Mouse (Mus musculus): Measurements from ENCODE around the gene Olfr320. TPM values are rescaled to one million over a fixed set of nuclear protein-coding genes. Genes with fewer than 3 reads are reported as not detected.
"Not testable (repeated sequence)": the region's sequence is repeated elsewhere in the genome, so short reads cannot be mapped to it uniquely, and the experiment has no call there.

Olfr320 gene
- total and polyA plus RNA-seq, 2 experiments from 2014 or later = not detected

GRCm38 (mm10) chr11:58723914-58724313, 43.0 kb downstream of the Olfr320 start, which contains the start of gene Olfr318:
TSS of gene Olfr318 (minus strand) at chr11:58724014.
- Histone ChIP-seq H3K27me3 (ENCODE audit: control insufficient read depth, insufficient read depth, low read length) (no peaks in the 10 kb centered on the region), H3K27ac (ENCODE audit: low read depth) (no peak within 1 kb of the TSS), H3K4me1 (ENCODE audit: control insufficient read depth, insufficient read depth) (no peaks in the 10 kb centered on the region), H3K9ac (replicated peaks; ENCODE audit: low read depth, low read length) (no peak within 1 kb of the TSS), H3K4me3 (ENCODE audit: low read depth, low read length) (no peak within 1 kb of the TSS), H3K4me2 (ENCODE audit: low read depth, low read length) (no peak within 1 kb of the TSS), H3K36me3 (replicated peaks; ENCODE audit: control insufficient read depth, insufficient read depth, low read length) (no peaks in the 10 kb centered on the region), H3K9me3 (replicated peaks; ENCODE audit: control insufficient read depth, low read length) (no peaks in the 10 kb centered on the region)
- DNase-seq (ENCODE audit: low spot score) (no peak), ATAC-seq (ENCODE audit: insufficient read depth, low read depth) (no peak)
- TF ChIP-seq CTCF (IDR thresholded peaks at IDR 0.05; ENCODE audit: low read depth) = no peak
- no peak for TF ChIP-seq EP300 (IDR thresholded peaks at IDR 0.05; ENCODE audit: low read depth)

- H3K4me1 ChIP-seq (ENCODE audit: control insufficient read depth, insufficient read depth); H3K4me2 ChIP-seq (ENCODE audit: low read depth, low read length); H3K27me3 ChIP-seq (ENCODE audit: control insufficient read depth, insufficient read depth, low read length); ATAC-seq (ENCODE audit: insufficient read depth, low read depth); DNase-seq (ENCODE audit: low spot score); H3K36me3 ChIP-seq (replicated peaks; ENCODE audit: control insufficient read depth, insufficient read depth, low read length); H3K4me3 ChIP-seq (ENCODE audit: low read depth, low read length); H3K9me3 ChIP-seq (replicated peaks; ENCODE audit: control insufficient read depth, low read length); H3K27ac ChIP-seq (ENCODE audit: low read depth); H3K9ac ChIP-seq (replicated peaks; ENCODE audit: low read depth, low read length): not testable (repeated sequence)
- 74% methylated on average over 6 of the region's 6 CpGs for WGBS
Observed at GRCm38 (mm10) chr11:58727896-58728650, 47.2 kb downstream of the Olfr320 start.

- Histone ChIP-seq H3K36me3 (replicated peaks; ENCODE audit: control insufficient read depth, insufficient read depth, low read length) (no peaks in the 10 kb centered on the region), H3K9ac (replicated peaks; ENCODE audit: low read depth, low read length) (no peak overlapping the region), H3K4me1 (ENCODE audit: control insufficient read depth, insufficient read depth) (no peaks in the 10 kb centered on the region), H3K27ac (ENCODE audit: low read depth) (no peak overlapping the region), H3K27me3 (ENCODE audit: control insufficient read depth, insufficient read depth, low read length) (no peaks in the 10 kb centered on the region), H3K9me3 (replicated peaks; ENCODE audit: control insufficient read depth, low read length) (no peaks in the 10 kb centered on the region), H3K4me3 (ENCODE audit: low read depth, low read length) (no peak overlapping the region), H3K4me2 (ENCODE audit: low read depth, low read length) (no peak overlapping the region)
- ATAC-seq (ENCODE audit: insufficient read depth, low read depth) = no peak
- WGBS = 58% methylated on average over 3 of the region's 3 CpGs
- TF ChIP-seq CTCF (IDR thresholded peaks at IDR 0.05; ENCODE audit: low read depth) = no peak
- no peak for DNase-seq (ENCODE audit: low spot score)
Observed at GRCm38 (mm10) chr11:58733372-58733771, 52.5 kb downstream of the Olfr320 start.

Other genes starting within 250 kb of the Olfr320 start
- gene Gm12253, start 248.5 kb upstream of the Olfr320 start, total RNA-seq (2014; rRNA removed; ENCODE audit: low replicate concordance) = not detected in 2 replicates
- gene Gm12253, start 248.5 kb upstream of the Olfr320 start, polyA plus RNA-seq (2015; fragmentation: Nextera tagmentation; extraction: Ambion mirVana) = not detected in 2 replicates
- gene Lypd9, start 228.2 kb upstream of the Olfr320 start, total RNA-seq (2014; rRNA removed; ENCODE audit: low replicate concordance) = not detected in 2 replicates
- not detected in 2 replicates for gene Lypd9, start 228.2 kb upstream of the Olfr320 start, polyA plus RNA-seq (2015; fragmentation: Nextera tagmentation; extraction: Ambion mirVana)
- gene Olfr30, start 218.8 kb upstream of the Olfr320 start, total RNA-seq (2014; rRNA removed; ENCODE audit: low replicate concordance) = not detected in 2 replicates
- not detected in 2 replicates for gene Olfr30, start 218.8 kb upstream of the Olfr320 start, polyA plus RNA-seq (2015; fragmentation: Nextera tagmentation; extraction: Ambion mirVana)
- not detected in 2 replicates for gene Olfr332, start 188.5 kb upstream of the Olfr320 start, total RNA-seq (2014; rRNA removed; ENCODE audit: low replicate concordance)
- not detected in 2 replicates for gene Olfr332, start 188.5 kb upstream of the Olfr320 start, polyA plus RNA-seq (2015; fragmentation: Nextera tagmentation; extraction: Ambion mirVana)
- not detected in 2 replicates for gene Olfr331, start 178.5 kb upstream of the Olfr320 start, total RNA-seq (2014; rRNA removed; ENCODE audit: low replicate concordance)
- not detected in 2 replicates for gene Olfr331, start 178.5 kb upstream of the Olfr320 start, polyA plus RNA-seq (2015; fragmentation: Nextera tagmentation; extraction: Ambion mirVana)
- gene Olfr330, start 146.3 kb upstream of the Olfr320 start, total RNA-seq (2014; rRNA removed; ENCODE audit: low replicate concordance) = not detected in 2 replicates
- not detected in 2 replicates for gene Olfr330, start 146.3 kb upstream of the Olfr320 start, polyA plus RNA-seq (2015; fragmentation: Nextera tagmentation; extraction: Ambion mirVana)
- not detected in 2 replicates for gene Olfr329-ps, start 134.7 kb upstream of the Olfr320 start, total RNA-seq (2014; rRNA removed; ENCODE audit: low replicate concordance)
- gene Olfr329-ps, start 134.7 kb upstream of the Olfr320 start, polyA plus RNA-seq (2015; fragmentation: Nextera tagmentation; extraction: Ambion mirVana) = not detected in 2 replicates
- gene Olfr328, start 125.5 kb upstream of the Olfr320 start, total RNA-seq (2014; rRNA removed; ENCODE audit: low replicate concordance) = not detected in 2 replicates
- gene Olfr328, start 125.5 kb upstream of the Olfr320 start, polyA plus RNA-seq (2015; fragmentation: Nextera tagmentation; extraction: Ambion mirVana) = not detected in 2 replicates
- not detected in 2 replicates for gene Olfr224, start 110.5 kb upstream of the Olfr320 start, total RNA-seq (2014; rRNA removed; ENCODE audit: low replicate concordance)
- not detected in 2 replicates for gene Olfr224, start 110.5 kb upstream of the Olfr320 start, polyA plus RNA-seq (2015; fragmentation: Nextera tagmentation; extraction: Ambion mirVana)
- not detected in 2 replicates for gene Olfr325, start 103.4 kb upstream of the Olfr320 start, total RNA-seq (2014; rRNA removed; ENCODE audit: low replicate concordance)
- not detected in 2 replicates for gene Olfr325, start 103.4 kb upstream of the Olfr320 start, polyA plus RNA-seq (2015; fragmentation: Nextera tagmentation; extraction: Ambion mirVana)
- not detected in 2 replicates for gene Olfr324, start 86.0 kb upstream of the Olfr320 start, total RNA-seq (2014; rRNA removed; ENCODE audit: low replicate concordance)
- not detected in 2 replicates for gene Olfr324, start 86.0 kb upstream of the Olfr320 start, polyA plus RNA-seq (2015; fragmentation: Nextera tagmentation; extraction: Ambion mirVana)
- not detected in 2 replicates for gene 2210407C18Rik, start 65.0 kb upstream of the Olfr320 start, total RNA-seq (2014; rRNA removed; ENCODE audit: low replicate concordance)
- gene 2210407C18Rik, start 65.0 kb upstream of the Olfr320 start, polyA plus RNA-seq (2015; fragmentation: Nextera tagmentation; extraction: Ambion mirVana) = not detected in 2 replicates
- gene Olfr323, start 50.6 kb upstream of the Olfr320 start, total RNA-seq (2014; rRNA removed; ENCODE audit: low replicate concordance) = not detected in 2 replicates
- gene Olfr323, start 50.6 kb upstream of the Olfr320 start, polyA plus RNA-seq (2015; fragmentation: Nextera tagmentation; extraction: Ambion mirVana) = not detected in 2 replicates
- gene Trim58, start 40.6 kb upstream of the Olfr320 start, total RNA-seq (2014; rRNA removed; ENCODE audit: low replicate concordance) = not detected in 2 replicates
- gene Trim58, start 40.6 kb upstream of the Olfr320 start, polyA plus RNA-seq (2015; fragmentation: Nextera tagmentation; extraction: Ambion mirVana) = 0.05 TPM in 1 of 2 replicates, not detected in the other
- gene Olfr322, start 22.3 kb upstream of the Olfr320 start, total RNA-seq (2014; rRNA removed; ENCODE audit: low replicate concordance) = not detected in 2 replicates
- gene Olfr322, start 22.3 kb upstream of the Olfr320 start, polyA plus RNA-seq (2015; fragmentation: Nextera tagmentation; extraction: Ambion mirVana) = not detected in 2 replicates
- not detected in 2 replicates for gene Olfr319, start 18.1 kb downstream of the Olfr320 start, total RNA-seq (2014; rRNA removed; ENCODE audit: low replicate concordance)
- gene Olfr319, start 18.1 kb downstream of the Olfr320 start, polyA plus RNA-seq (2015; fragmentation: Nextera tagmentation; extraction: Ambion mirVana) = not detected in 2 replicates
- not detected in 2 replicates for gene Olfr318, start 42.9 kb downstream of the Olfr320 start, total RNA-seq (2014; rRNA removed; ENCODE audit: low replicate concordance)
- gene Olfr318, start 42.9 kb downstream of the Olfr320 start, polyA plus RNA-seq (2015; fragmentation: Nextera tagmentation; extraction: Ambion mirVana) = not detected in 2 replicates
- gene Olfr317, start 58.1 kb downstream of the Olfr320 start, total RNA-seq (2014; rRNA removed; ENCODE audit: low replicate concordance) = not detected in 2 replicates
- gene Olfr317, start 58.1 kb downstream of the Olfr320 start, polyA plus RNA-seq (2015; fragmentation: Nextera tagmentation; extraction: Ambion mirVana) = not detected in 2 replicates
- gene Olfr316, start 71.6 kb downstream of the Olfr320 start, total RNA-seq (2014; rRNA removed; ENCODE audit: low replicate concordance) = not detected in 2 replicates
- gene Olfr316, start 71.6 kb downstream of the Olfr320 start, polyA plus RNA-seq (2015; fragmentation: Nextera tagmentation; extraction: Ambion mirVana) = not detected in 2 replicates
- not detected in 2 replicates for gene Olfr315, start 92.1 kb downstream of the Olfr320 start, total RNA-seq (2014; rRNA removed; ENCODE audit: low replicate concordance)
- gene Olfr315, start 92.1 kb downstream of the Olfr320 start, polyA plus RNA-seq (2015; fragmentation: Nextera tagmentation; extraction: Ambion mirVana) = not detected in 2 replicates
- gene Olfr314, start 101.9 kb downstream of the Olfr320 start, total RNA-seq (2014; rRNA removed; ENCODE audit: low replicate concordance) = not detected in 2 replicates
- not detected in 2 replicates for gene Olfr314, start 101.9 kb downstream of the Olfr320 start, polyA plus RNA-seq (2015; fragmentation: Nextera tagmentation; extraction: Ambion mirVana)
- gene Fam183b, start 120.9 kb downstream of the Olfr320 start, total RNA-seq (2014; rRNA removed; ENCODE audit: low replicate concordance) = not detected in 2 replicates
- gene Fam183b, start 120.9 kb downstream of the Olfr320 start, polyA plus RNA-seq (2015; fragmentation: Nextera tagmentation; extraction: Ambion mirVana) = 0.87 and 1.9 TPM in 2 replicates
- gene Olfr313, start 133.9 kb downstream of the Olfr320 start, total RNA-seq (2014; rRNA removed; ENCODE audit: low replicate concordance) = 0.12 TPM in 1 of 2 replicates, not detected in the other
- 0.04 TPM in 1 of 2 replicates, not detected in the other for gene Olfr313, start 133.9 kb downstream of the Olfr320 start, polyA plus RNA-seq (2015; fragmentation: Nextera tagmentation; extraction: Ambion mirVana)
- 0.35 TPM in 1 of 2 replicates, not detected in the other for gene Olfr312, start 148.1 kb downstream of the Olfr320 start, total RNA-seq (2014; rRNA removed; ENCODE audit: low replicate concordance)
- gene Olfr312, start 148.1 kb downstream of the Olfr320 start, polyA plus RNA-seq (2015; fragmentation: Nextera tagmentation; extraction: Ambion mirVana) = 0.05 TPM in 1 of 2 replicates, not detected in the other
- not detected in 2 replicates for gene Olfr311, start 158.2 kb downstream of the Olfr320 start, total RNA-seq (2014; rRNA removed; ENCODE audit: low replicate concordance)
- 0.07 TPM in 1 of 2 replicates, not detected in the other for gene Olfr311, start 158.2 kb downstream of the Olfr320 start, polyA plus RNA-seq (2015; fragmentation: Nextera tagmentation; extraction: Ambion mirVana)
- 2.5 and 2.7 TPM in 2 replicates for gene Gm12258, start 166.1 kb downstream of the Olfr320 start, total RNA-seq (2014; rRNA removed; ENCODE audit: low replicate concordance)
- gene Gm12258, start 166.1 kb downstream of the Olfr320 start, polyA plus RNA-seq (2015; fragmentation: Nextera tagmentation; extraction: Ambion mirVana) = 2.1 and 2.7 TPM in 2 replicates
- gene 2810021J22Rik, start 186.1 kb downstream of the Olfr320 start, total RNA-seq (2014; rRNA removed; ENCODE audit: low replicate concordance) = 1.4 and 1.5 TPM in 2 replicates
- 2.2 and 3.4 TPM in 2 replicates for gene 2810021J22Rik, start 186.1 kb downstream of the Olfr320 start, polyA plus RNA-seq (2015; fragmentation: Nextera tagmentation; extraction: Ambion mirVana)
- gene Zfp39, start 223.1 kb downstream of the Olfr320 start, total RNA-seq (2014; rRNA removed; ENCODE audit: low replicate concordance) = 4.1 and 6.6 TPM in 2 replicates
- 2.2 TPM in 2 replicates for gene Zfp39, start 223.1 kb downstream of the Olfr320 start, polyA plus RNA-seq (2015; fragmentation: Nextera tagmentation; extraction: Ambion mirVana)
- gene Btnl10, start 236.8 kb downstream of the Olfr320 start, total RNA-seq (2014; rRNA removed; ENCODE audit: low replicate concordance) = not detected in 2 replicates
- gene Btnl10, start 236.8 kb downstream of the Olfr320 start, polyA plus RNA-seq (2015; fragmentation: Nextera tagmentation; extraction: Ambion mirVana) = 0.07 TPM in 1 of 2 replicates, not detected in the other